Mouse (Mus musculus): ENCODE data around the gene Exd2. TPM values are rescaled to one million over a fixed set of nuclear protein-coding genes. Genes with fewer than 3 reads are reported as not detected.

Exd2 gene
- total and polyA plus RNA-seq, 3 experiments = 10.2 to 16.8 (median 12.9) TPM

- no peaks in the 10 kb centered on the region for H3K79me2 ChIP-seq (replicated peaks; ENCODE audit: control insufficient read depth, insufficient read depth, low read length)
- DNase-seq = no peak
- H3K27me3 ChIP-seq (ENCODE audit: control insufficient read depth, insufficient read depth, low read length) = no peaks in the 10 kb centered on the region
- intact Hi-C loops (cut with DNase I) = loop anchor here (5.0 kb wide), 2 partner anchors 174 to 229 kb away; no protein-coding TSS in a partner anchor
- no peak overlapping the region for H3K27ac ChIP-seq
- no peaks in the 10 kb centered on the region for H3K36me3 ChIP-seq (ENCODE audit: control insufficient read depth, insufficient read depth, low read length)
- TF ChIP-seq EP300 (IDR thresholded peaks at IDR 0.05; ENCODE audit: insufficient read depth, low read depth, low read length) (no peak), CTCF (IDR thresholded peaks at IDR 0.05) (peak; percentile 63), POLR2A (IDR thresholded peaks at IDR 0.05; ENCODE audit: insufficient read depth, low read depth, low read length) (no peak)
- H3K9ac ChIP-seq (ENCODE audit: low read depth, low read length) = no peak overlapping the region
- H3K4me1 ChIP-seq (ENCODE audit: control insufficient read depth, insufficient read depth, low read length) = no peaks in the 10 kb centered on the region
- 59% methylated on average over 4 of the region's 4 CpGs for WGBS
- no peak overlapping the region for H3K4me3 ChIP-seq
Observed at GRCm38 (mm10) chr12:80498356-80498755, 35.5 kb downstream of the Exd2 start.

GRCm38 (mm10) chr12:80500506-80500905 lies 37.6 kb downstream of the Exd2 start:
- Histone ChIP-seq H3K9ac (ENCODE audit: low read depth, low read length) (no peak overlapping the region), H3K79me2 (replicated peaks; ENCODE audit: control insufficient read depth, insufficient read depth, low read length) (no peaks in the 10 kb centered on the region), H3K27ac (no peak overlapping the region), H3K27me3 (ENCODE audit: control insufficient read depth, insufficient read depth, low read length) (no peaks in the 10 kb centered on the region), H3K4me1 (ENCODE audit: control insufficient read depth, insufficient read depth, low read length) (no peaks in the 10 kb centered on the region), H3K4me3 (no peak overlapping the region), H3K36me3 (ENCODE audit: control insufficient read depth, insufficient read depth, low read length) (no peaks in the 10 kb centered on the region)
- intact Hi-C loops (cut with DNase I) = loop anchor here (5.0 kb wide), 1 partner anchor 112 kb away; no protein-coding TSS in a partner anchor
- 71% methylated on average over 1 of the region's 1 CpGs for WGBS
- no peak for TF ChIP-seq POLR2A (IDR thresholded peaks at IDR 0.05; ENCODE audit: insufficient read depth, low read depth, low read length)
- no peak for TF ChIP-seq EP300 (IDR thresholded peaks at IDR 0.05; ENCODE audit: insufficient read depth, low read depth, low read length)
- no peak for TF ChIP-seq CTCF (IDR thresholded peaks at IDR 0.05)
- DNase-seq = no peak

GRCm38 (mm10) chr12:80504718-80505117 lies 41.8 kb downstream of the Exd2 start:
- intact Hi-C loops (cut with DNase I) = loop anchor here (5.0 kb wide), 2 partner anchors 73 to 108 kb away; no protein-coding TSS in a partner anchor
- Histone ChIP-seq H3K27ac (no peak overlapping the region), H3K9ac (ENCODE audit: low read depth, low read length) (no peak overlapping the region), H3K79me2 (replicated peaks; ENCODE audit: control insufficient read depth, insufficient read depth, low read length) (no peaks in the 10 kb centered on the region), H3K27me3 (ENCODE audit: control insufficient read depth, insufficient read depth, low read length) (no peaks in the 10 kb centered on the region), H3K4me1 (ENCODE audit: control insufficient read depth, insufficient read depth, low read length) (peaks cover 2% of the 10 kb centered on the region; the same call in 1 of the 2 replicates), H3K4me3 (no peak overlapping the region), H3K36me3 (ENCODE audit: control insufficient read depth, insufficient read depth, low read length) (no peaks in the 10 kb centered on the region)
- no peak for TF ChIP-seq CTCF (IDR thresholded peaks at IDR 0.05)
- TF ChIP-seq EP300 (IDR thresholded peaks at IDR 0.05; ENCODE audit: insufficient read depth, low read depth, low read length) = no peak
- no peak for TF ChIP-seq POLR2A (IDR thresholded peaks at IDR 0.05; ENCODE audit: insufficient read depth, low read depth, low read length)
- DNase-seq = peak; percentile 31 to 44
- WGBS = 77% methylated on average over 5 of the region's 5 CpGs

- peak; percentile 37 to 61 for DNase-seq
- Histone ChIP-seq H3K27ac (peak overlapping the region; percentile 61), H3K9ac (ENCODE audit: low read depth, low read length) (peak overlapping the region; percentile 5; the same call in 1 of the 2 replicates), H3K36me3 (ENCODE audit: control insufficient read depth, insufficient read depth, low read length) (no peaks in the 10 kb centered on the region), H3K27me3 (ENCODE audit: control insufficient read depth, insufficient read depth, low read length) (no peaks in the 10 kb centered on the region), H3K4me3 (no peak overlapping the region), H3K4me1 (ENCODE audit: control insufficient read depth, insufficient read depth, low read length) (peaks cover 2% of the 10 kb centered on the region; the same call in 1 of the 2 replicates), H3K79me2 (replicated peaks; ENCODE audit: control insufficient read depth, insufficient read depth, low read length) (no peaks in the 10 kb centered on the region)
- no peak for TF ChIP-seq EP300 (IDR thresholded peaks at IDR 0.05; ENCODE audit: insufficient read depth, low read depth, low read length)
- no peak for TF ChIP-seq CTCF (IDR thresholded peaks at IDR 0.05)
- no peak for TF ChIP-seq POLR2A (IDR thresholded peaks at IDR 0.05; ENCODE audit: insufficient read depth, low read depth, low read length)
- 43% methylated on average over 14 of the region's 14 CpGs for WGBS
- intact Hi-C loops (cut with DNase I) = loop anchor here (5.0 kb wide), 1 partner anchor 70 kb away; no protein-coding TSS in a partner anchor
Observed at GRCm38 (mm10) chr12:80507041-80507745, 44.3 kb downstream of the Exd2 start.

- no peak within 1 kb of the TSS for H3K27ac ChIP-seq
- 18% methylated on average over 14 of the region's 14 CpGs for WGBS
- TF ChIP-seq CTCF (IDR thresholded peaks at IDR 0.05) = no peak
- TF ChIP-seq POLR2A (IDR thresholded peaks at IDR 0.05; ENCODE audit: insufficient read depth, low read depth, low read length) = no peak
- no peak for TF ChIP-seq EP300 (IDR thresholded peaks at IDR 0.05; ENCODE audit: insufficient read depth, low read depth, low read length)
- peak within 1 kb of the TSS; percentile 52 for H3K4me3 ChIP-seq
- DNase-seq = no peak
- H3K36me3 ChIP-seq (ENCODE audit: control insufficient read depth, insufficient read depth, low read length) = no peaks in the 10 kb centered on the region
- H3K9ac ChIP-seq (ENCODE audit: low read depth, low read length) = peak within 1 kb of the TSS; percentile 71
- H3K79me2 ChIP-seq (replicated peaks; ENCODE audit: control insufficient read depth, insufficient read depth, low read length) = no peaks in the 10 kb centered on the region
- intact Hi-C loops (cut with DNase I) = no loop called here
- H3K27me3 ChIP-seq (ENCODE audit: control insufficient read depth, insufficient read depth, low read length) = peaks cover 6% of the 10 kb centered on the region; the same call in 1 of the 2 replicates
- no peaks in the 10 kb centered on the region; the same call in 1 of the 2 replicates for H3K4me1 ChIP-seq (ENCODE audit: control insufficient read depth, insufficient read depth, low read length)
Observed at GRCm38 (mm10) chr12:80517977-80518376, 55.1 kb downstream of the Exd2 start, which contains the start of gene Galnt16. TSS of gene Galnt16 (plus strand) at chr12:80518277.

GRCm38 (mm10) chr12:80518393-80518756 lies 55.5 kb downstream of the Exd2 start:
- Histone ChIP-seq H3K9ac (ENCODE audit: low read depth, low read length) (peak overlapping the region; percentile 23; the same call in 1 of the 2 replicates), H3K27ac (no peak overlapping the region), H3K27me3 (ENCODE audit: control insufficient read depth, insufficient read depth, low read length) (peaks cover 6% of the 10 kb centered on the region; the same call in 1 of the 2 replicates), H3K4me1 (ENCODE audit: control insufficient read depth, insufficient read depth, low read length) (no peaks in the 10 kb centered on the region; the same call in 1 of the 2 replicates), H3K36me3 (ENCODE audit: control insufficient read depth, insufficient read depth, low read length) (no peaks in the 10 kb centered on the region), H3K4me3 (peak overlapping the region; percentile 52), H3K79me2 (replicated peaks; ENCODE audit: control insufficient read depth, insufficient read depth, low read length) (no peaks in the 10 kb centered on the region)
- WGBS = 1% methylated on average over 24 of the region's 25 CpGs
- no peak for DNase-seq
- intact Hi-C loops (cut with DNase I) = no loop called here
- TF ChIP-seq CTCF (IDR thresholded peaks at IDR 0.05) = no peak
- no peak for TF ChIP-seq POLR2A (IDR thresholded peaks at IDR 0.05; ENCODE audit: insufficient read depth, low read depth, low read length)
- TF ChIP-seq EP300 (IDR thresholded peaks at IDR 0.05; ENCODE audit: insufficient read depth, low read depth, low read length) = no peak
